Mouse (Mus musculus) forebrain, embryonic 14.5 days (tissue): Measurements from ENCODE around the gene Zfp182. TPM values are rescaled to one million over a fixed set of nuclear protein-coding genes. Genes with fewer than 3 reads are reported as not detected.

Experiments used
- polyA plus RNA-seq: library from polyadenylated mRNA; unstranded; fragments of >200 nt; fragmentation: Nextera tagmentation; extraction: Ambion mirVana; gene quantifications from 2 replicates; pipeline ENCODE4 v1.2.1, GENCODE M21; 2014

Gene Zfp182
- polyA plus RNA-seq, 1 experiment from 2014 or later = 8.6 TPM

Other genes with a start within 250 kb of the Zfp182 start
- gene Timp1, start 192.2 kb downstream of the Zfp182 start, polyA plus RNA-seq = 4.0 and 4.4 TPM in 2 replicates
- gene Syn1, start 141.3 kb downstream of the Zfp182 start, polyA plus RNA-seq = 28.8 and 36.1 TPM in 2 replicates
- 4.4 and 5.1 TPM in 2 replicates for gene Cfp, start 130.8 kb downstream of the Zfp182 start, polyA plus RNA-seq
- 11.0 and 12.4 TPM in 2 replicates for gene Elk1, start 111.7 kb downstream of the Zfp182 start, polyA plus RNA-seq
- gene Uxt, start 100.3 kb downstream of the Zfp182 start, polyA plus RNA-seq = 43.8 and 56.3 TPM in 2 replicates
- gene Spaca5, start 6.1 kb upstream of the Zfp182 start, polyA plus RNA-seq = not detected in 2 replicates
- 3.0 and 4.7 TPM in 2 replicates for gene Zfp300, start 27.2 kb upstream of the Zfp182 start, polyA plus RNA-seq
- not detected in 2 replicates for gene Ssxa1, start 53.5 kb upstream of the Zfp182 start, polyA plus RNA-seq
- not detected in 2 replicates for gene Gm21876, start 113.3 kb upstream of the Zfp182 start, polyA plus RNA-seq